Mouse (Mus musculus) CH12.LX (cell line): ENCODE measurements around the gene Bcas3.
A peak's percentile ranks its signal among the peaks of the same experiment; 100 is the strongest.

ENCODE experiments used
- BHLHE40 ChIP-seq: IDR thresholded peaks from 2 replicates; pipeline ENCODE4 v1.6.1; 2011; ENCODE audit warnings: mild to moderate bottlenecking, low read depth, low read length, improper control_type of control experiment
- CTCF ChIP-seq, 2 experiments: IDR thresholded peaks in 1 of 2; conservative IDR thresholded peaks in 1 of 2; 2 replicates each; pipeline ENCODE4 v1.5.1; 2011 to 2012; ENCODE audit warnings: low read depth in 2 of 2, low read length in 2 of 2, improper control_type of control experiment in 1 of 2, inconsistent platforms in 1 of 2, mild to moderate bottlenecking in 1 of 2, moderate library complexity in 1 of 2
- ETS1 ChIP-seq: conservative IDR thresholded peaks from 2 replicates; pipeline ENCODE4 v1.6.1; 2012; ENCODE audit warnings: low read depth, mild to moderate bottlenecking, inconsistent platforms, low read length, improper control_type of control experiment, moderate library complexity
- JUND ChIP-seq: conservative IDR thresholded peaks from 2 replicates; pipeline ENCODE4 v1.6.1; 2011; ENCODE audit warnings: low read depth, low read length, improper control_type of control experiment
- MEF2A ChIP-seq: IDR thresholded peaks from 2 replicates; pipeline ENCODE4 v1.6.1; 2014; ENCODE audit warnings: low read depth, mild to moderate bottlenecking, inconsistent platforms, low read length, improper control_type of control experiment, borderline replicate concordance
- MYC ChIP-seq: IDR thresholded peaks from 2 replicates; pipeline ENCODE4 v1.6.1; 2011; ENCODE audit warnings: low read depth, mild to moderate bottlenecking, improper control_type of control experiment, low read length
- POLR2A ChIP-seq: IDR thresholded peaks from 2 replicates; pipeline ENCODE4 v1.6.1; 2011; ENCODE audit warnings: low read depth, mild to moderate bottlenecking, improper control_type of control experiment, low read length
- USF1 ChIP-seq: IDR thresholded peaks from 2 replicates; pipeline ENCODE4 v1.6.1; 2014; ENCODE audit warnings: low read depth, mild to moderate bottlenecking, inconsistent platforms, low read length, improper control_type of control experiment
- ZC3H11A ChIP-seq: IDR thresholded peaks from 2 replicates; pipeline ENCODE4 v1.6.1; 2012; ENCODE audit warnings: low read depth, mild to moderate bottlenecking, inconsistent platforms, low read length, improper control_type of control experiment

DNA sequence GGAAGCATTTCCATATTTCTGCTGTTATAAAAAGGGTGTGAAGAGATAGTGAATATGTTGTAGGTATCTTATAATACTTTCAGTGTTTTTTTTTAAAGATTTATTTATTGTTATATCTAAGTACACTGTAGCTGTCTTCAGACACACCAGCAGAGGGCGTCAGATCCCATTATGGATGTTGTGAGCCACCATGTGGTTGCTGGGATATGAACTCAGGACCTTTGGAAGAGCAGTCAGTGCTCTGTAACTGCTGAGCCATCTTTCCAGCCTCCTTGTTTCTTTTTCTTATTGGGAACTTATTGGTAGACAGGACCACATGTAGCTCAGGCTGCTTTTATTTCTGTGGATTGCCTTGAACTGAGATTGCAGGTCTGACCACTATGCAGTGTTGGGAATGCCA, 27.1 kb downstream of the Bcas3 start:
- TF ChIP-seq BHLHE40, result no peak
- TF ChIP-seq ZC3H11A, result no peak
- no peak for TF ChIP-seq JUND
- peak in 1 of 2 experiments; percentile 44; a peak in 2 of 4 replicates for TF ChIP-seq CTCF (conservative IDR thresholded peaks at IDR 0.05 in 1 of 2, IDR thresholded peaks at IDR 0.05 in 1 of 2; ENCODE audit: low read depth in 2 of 2, low read length in 2 of 2)
- TF ChIP-seq USF1, result no peak
- TF ChIP-seq MYC, result no peak
- no peak for TF ChIP-seq MEF2A
- TF ChIP-seq ETS1, result no peak
- TF ChIP-seq POLR2A, result no peak
